Mouse (Mus musculus) spleen, postnatal 0 days (tissue): ENCODE measurements around the gene Setd3. TPM values are rescaled to one million over a fixed set of nuclear protein-coding genes. Genes with fewer than 3 reads are reported as not detected.

ENCODE experiments used
- polyA plus RNA-seq: library from polyadenylated mRNA; unstranded; fragments of >200 nt; fragmentation: Nextera tagmentation; extraction: Ambion mirVana; gene quantifications from 2 replicates; pipeline ENCODE4 v1.2.1, GENCODE M21; 2015

The Setd3 gene
- 43.9 and 46.1 TPM in 2 replicates for polyA plus RNA-seq

DNA sequence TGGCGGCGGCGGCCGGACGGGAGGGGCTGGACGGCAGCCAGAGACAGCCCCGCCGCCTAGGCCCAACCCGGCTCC is at the start of gene Setd3:
TSS of gene Setd3 (minus strand) at position 69 of the 75 bp plus-strand sequence.

DNA sequence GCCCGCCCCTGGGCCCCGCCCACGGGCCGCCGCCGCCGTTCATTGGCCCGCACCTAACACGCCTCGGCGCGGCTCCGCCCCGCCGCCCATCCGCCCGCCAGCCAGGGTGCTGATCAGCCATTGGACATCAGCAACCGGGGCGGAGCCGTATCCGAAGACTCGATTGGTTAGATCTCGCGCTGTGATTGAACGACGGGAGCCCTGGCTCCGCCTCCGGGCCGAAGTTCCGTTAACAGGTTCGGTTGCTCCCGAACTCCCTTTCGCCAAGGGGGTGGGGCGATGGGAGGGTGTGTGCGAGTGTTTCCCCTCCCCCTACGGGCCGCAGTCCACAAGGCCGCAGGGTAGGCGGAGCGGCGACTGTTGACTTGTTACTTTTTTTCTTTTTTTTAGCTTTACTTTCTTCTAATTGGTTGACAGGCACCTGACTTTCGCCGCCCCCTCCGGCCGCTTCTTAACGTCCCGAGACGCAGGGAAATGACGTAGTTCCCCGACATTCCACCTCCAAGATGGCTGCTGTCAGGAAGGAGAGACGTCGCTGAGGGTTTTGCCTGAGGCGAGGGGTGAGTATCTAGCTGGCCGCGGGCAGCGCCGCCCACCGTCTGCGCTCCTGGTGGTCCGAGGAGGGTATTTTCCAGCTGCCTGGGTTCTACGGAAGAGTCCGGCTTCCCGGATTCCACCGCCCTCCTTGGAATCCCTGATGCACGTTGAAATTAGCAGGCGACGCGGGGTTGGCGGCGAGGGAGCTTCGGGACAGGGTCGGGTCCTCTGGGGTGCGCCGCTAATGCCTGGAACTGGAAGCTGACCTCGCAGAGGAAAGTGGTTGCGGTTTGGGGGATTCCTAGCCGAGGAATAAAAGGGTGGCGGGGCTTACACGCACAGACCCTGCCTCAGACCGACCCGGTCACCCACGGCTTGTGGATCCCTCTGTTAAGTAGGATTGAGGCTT is 480 bp upstream of the Setd3 start, which contains the start of gene Ccnk:
TSS of gene Ccnk (plus strand) at position 259 of the 946 bp plus-strand sequence.

Other genes with a start within 250 kb of the Setd3 start
- 0.08 and 0.18 TPM in 2 replicates for gene Bcl11b, start 175.7 kb downstream of the Setd3 start, polyA plus RNA-seq
- 3.9 and 4.5 TPM in 2 replicates for gene Ccnk, start 265 bp upstream of the Setd3 start, polyA plus RNA-seq
- gene Ccdc85c, start 96.1 kb upstream of the Setd3 start, polyA plus RNA-seq = 1.5 and 1.8 TPM in 2 replicates
- 0.43 and 0.59 TPM in 2 replicates for gene Hhipl1, start 127.0 kb upstream of the Setd3 start, polyA plus RNA-seq
- 2.9 and 5.5 TPM in 2 replicates for gene Cyp46a1, start 155.1 kb upstream of the Setd3 start, polyA plus RNA-seq
- gene Eml1, start 191.6 kb upstream of the Setd3 start, polyA plus RNA-seq = 14.6 and 19.3 TPM in 2 replicates